Mouse (Mus musculus) heart, adult 2 months (tissue): ENCODE data around the gene Acvr1b.

Source experiments
- CTCF ChIP-seq: fragments of 200-600 bp; IDR thresholded peaks from 2 replicates; pipeline ENCODE4 v1.8.1; 2022; ENCODE audit warnings: antibody characterized with exemption, mild to moderate bottlenecking, moderate library complexity
- EP300 ChIP-seq: fragments of 200-500 bp; IDR thresholded peaks from 2 replicates; pipeline ENCODE4 v1.6.1; 2011; ENCODE audit warnings: low read depth, low read length, control low read depth; ENCODE audit not compliant: insufficient read depth
- POLR2A ChIP-seq: fragments of 200-500 bp; IDR thresholded peaks from 2 replicates; pipeline ENCODE4 v1.6.1; 2011; ENCODE audit warnings: mild to moderate bottlenecking, low read depth, low read length, control low read depth; ENCODE audit not compliant: insufficient read depth

- TF ChIP-seq CTCF: no peak
- no peak for TF ChIP-seq EP300
- no peak for TF ChIP-seq POLR2A
These were observed 79.7 kb downstream of the Acvr1b start for GRCm38 (mm10) chr15:101253563-101253885.
